Mouse (Mus musculus) midbrain, embryonic 13.5 days (tissue): ENCODE data around the gene Tekt1. TPM values are rescaled to one million over a fixed set of nuclear protein-coding genes. Genes with fewer than 3 reads are reported as not detected.

ENCODE experiments used
- ATAC-seq: fragments of 200-750 bp; cut with Nextera tagmentation; 2 replicates; pipeline ENCODE4 v1.8.0; 2017; ENCODE audit warnings: mild to moderate bottlenecking, moderate TSS enrichment, moderate library complexity
- H3K27ac ChIP-seq: fragments of 300-500 bp; sonication (generic); 2 replicates; pipeline ENCODE4 v1.5.1; 2015; ENCODE audit warnings: inconsistent platforms, mild to moderate bottlenecking, moderate library complexity
- H3K27me3 ChIP-seq: fragments of 300-500 bp; sonication (generic); 2 replicates; pipeline ENCODE4 v1.6.1; 2015; ENCODE audit warnings: mild to moderate bottlenecking, inconsistent platforms
- H3K36me3 ChIP-seq: fragments of 300-500 bp; sonication (generic); 2 replicates; pipeline ENCODE4 v1.6.1; 2015; ENCODE audit warnings: mild to moderate bottlenecking, inconsistent platforms
- H3K4me1 ChIP-seq: fragments of 300-500 bp; sonication (generic); replicated peaks from 2 replicates; pipeline ENCODE4 v1.6.1; 2015; ENCODE audit warnings: inconsistent platforms
- H3K4me2 ChIP-seq: fragments of 300-500 bp; sonication (generic); replicated peaks from 2 replicates; pipeline ENCODE4 v1.6.1; 2015; ENCODE audit warnings: moderate library complexity, mild to moderate bottlenecking, inconsistent platforms
- H3K4me3 ChIP-seq: fragments of 300-500 bp; sonication (generic); replicated peaks from 2 replicates; pipeline ENCODE4 v1.5.1; 2015; ENCODE audit warnings: mild to moderate bottlenecking, inconsistent platforms
- H3K9ac ChIP-seq: fragments of 300-500 bp; sonication (generic); replicated peaks from 2 replicates; pipeline ENCODE4 v1.6.1; 2015; ENCODE audit warnings: mild to moderate bottlenecking, inconsistent platforms
- H3K9me3 ChIP-seq: fragments of 300-500 bp; sonication (generic); 2 replicates; pipeline ENCODE4 v1.6.1; 2016; ENCODE audit warnings: mild to moderate bottlenecking, inconsistent platforms
- WGBS: fragments of 180-500 bp; shearing (Covaris S2); methylation state at CpG from one replicate; pipeline ENCODE4 v1.1.7; 2015; 5-methylcytosine and 5-hydroxymethylcytosine counted together
- polyA plus RNA-seq: library from polyadenylated mRNA; unstranded; fragments of >200 nt; fragmentation: Nextera tagmentation; extraction: Ambion mirVana; gene quantifications from 2 replicates; pipeline ENCODE4 v1.2.1, GENCODE M21; 2015

The Tekt1 gene
- polyA plus RNA-seq, 1 experiment from 2014 or later = 6.8 TPM

DNA sequence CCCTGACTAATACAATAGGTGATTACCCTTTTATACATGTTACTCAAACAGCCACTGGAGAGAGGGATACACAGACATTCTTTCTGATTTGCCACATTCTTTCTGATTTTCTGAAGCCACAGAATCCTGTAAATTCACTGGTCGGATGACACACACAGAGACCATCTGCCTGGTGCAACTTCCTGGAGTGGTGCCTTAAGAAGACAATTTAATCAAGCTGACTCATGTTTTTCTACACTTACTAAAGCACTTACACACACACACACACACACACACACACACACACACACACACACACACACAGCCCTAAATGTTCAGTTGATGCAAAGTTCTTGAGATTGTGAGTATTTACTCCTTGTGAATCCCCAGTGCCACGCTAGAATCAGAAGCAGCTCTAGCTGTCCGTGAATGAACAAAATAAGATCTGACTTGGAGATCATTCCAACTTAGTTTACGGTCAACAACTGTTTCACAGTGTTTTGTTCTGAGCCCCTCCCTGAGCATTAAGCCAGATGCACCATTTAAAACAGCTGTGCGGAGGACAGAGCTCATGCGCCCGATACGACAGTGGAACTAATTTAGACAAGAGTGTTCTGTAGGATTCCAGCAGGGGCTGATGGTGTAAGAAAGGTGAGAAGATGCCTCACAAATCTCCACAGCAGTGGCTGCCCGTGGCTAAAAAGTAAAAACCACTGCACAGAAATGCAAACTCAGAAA, 29.1 kb downstream of the Tekt1 start:
- Histone ChIP-seq H3K4me3 (no peak overlapping the region), H3K9ac (no peak overlapping the region), H3K27me3 (no peaks in the 10 kb centered on the region), H3K27ac (no peak overlapping the region), H3K4me2 (no peak overlapping the region), H3K9me3 (no peaks in the 10 kb centered on the region), H3K4me1 (peaks cover 1% of the 10 kb centered on the region), H3K36me3 (no peaks in the 10 kb centered on the region)
- 61% methylated on average over 9 of the region's 9 CpGs for WGBS
- ATAC-seq = no peak

DNA sequence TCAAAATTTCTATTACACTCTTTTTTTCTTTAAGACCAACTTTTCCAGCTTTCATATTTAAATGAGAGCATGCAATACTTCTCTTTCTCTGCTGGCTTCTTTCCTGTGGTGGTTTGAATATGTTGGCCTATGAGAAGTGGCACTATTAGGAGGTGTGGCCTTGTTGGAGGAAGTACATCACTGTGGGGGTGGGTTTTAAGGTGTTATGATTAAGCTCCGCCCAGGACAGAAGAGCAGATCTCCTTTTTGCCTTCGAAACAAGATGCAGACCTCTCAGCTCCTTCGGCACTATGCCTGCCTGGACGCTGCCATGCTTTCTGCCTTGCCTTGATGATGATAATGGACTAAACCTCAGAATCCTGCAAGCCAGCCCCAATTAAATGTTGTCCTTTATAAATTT, 36.5 kb downstream of the Tekt1 start:
- Histone ChIP-seq H3K27ac (no peak overlapping the region), H3K4me2 (no peak overlapping the region), H3K27me3 (no peaks in the 10 kb centered on the region), H3K9me3 (no peaks in the 10 kb centered on the region), H3K4me1 (no peaks in the 10 kb centered on the region), H3K9ac (no peak overlapping the region), H3K4me3 (no peak overlapping the region), H3K36me3 (no peaks in the 10 kb centered on the region)
- no peak for ATAC-seq
- WGBS = 85% methylated on average over 4 of the region's 4 CpGs

DNA sequence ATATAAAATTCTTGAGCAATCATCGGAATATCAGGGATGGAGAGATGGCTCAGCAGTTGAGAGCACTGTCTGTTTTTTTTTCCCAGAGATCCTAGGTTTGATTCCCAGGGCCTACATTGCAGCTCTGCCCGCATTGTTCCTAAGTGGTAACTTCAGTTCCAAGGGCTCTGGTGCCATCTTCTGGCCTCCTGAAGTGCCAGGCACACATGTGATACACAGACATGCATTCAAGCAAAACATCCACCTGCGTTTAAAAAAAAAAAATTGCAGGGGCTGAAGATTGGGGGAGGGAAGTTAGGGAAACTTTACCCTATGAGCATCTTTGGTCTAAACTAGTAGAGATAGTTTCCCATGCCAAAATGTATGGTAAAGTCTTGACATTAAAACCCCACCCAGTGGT, 37.8 kb downstream of the Tekt1 start:
- ATAC-seq = no peak
- WGBS = 71% methylated on average over 3 of the region's 3 CpGs
- H3K27ac ChIP-seq = no peak overlapping the region
- no peaks in the 10 kb centered on the region for H3K9me3 ChIP-seq
- no peaks in the 10 kb centered on the region for H3K4me1 ChIP-seq
- no peak overlapping the region for H3K4me3 ChIP-seq
- H3K4me2 ChIP-seq = no peak overlapping the region
- H3K27me3 ChIP-seq = no peaks in the 10 kb centered on the region
- H3K36me3 ChIP-seq = no peaks in the 10 kb centered on the region
- no peak overlapping the region for H3K9ac ChIP-seq

DNA sequence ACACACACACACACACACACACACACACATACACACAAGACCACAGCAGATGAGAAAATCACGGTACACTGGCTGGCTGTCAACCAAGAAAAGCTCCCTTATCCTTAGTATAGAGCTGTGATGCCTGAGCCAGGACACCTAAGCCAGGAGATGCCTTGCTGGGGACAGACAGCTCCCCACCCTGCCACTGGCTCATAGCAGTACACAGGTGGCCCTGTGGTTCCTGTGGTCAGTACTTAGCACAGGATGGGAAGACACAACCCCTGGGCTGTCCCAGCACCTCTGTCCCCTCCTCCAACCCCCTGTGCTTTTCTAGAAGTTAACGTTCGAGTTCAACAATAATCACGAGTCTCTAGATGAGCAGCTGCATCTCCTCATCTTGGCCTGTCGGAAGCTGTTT, 44.2 kb downstream of the Tekt1 start:
- no peak overlapping the region for H3K4me2 ChIP-seq
- ATAC-seq = no peak
- 89% methylated on average over 5 of the region's 5 CpGs for WGBS
- H3K4me1 ChIP-seq = peaks cover 3% of the 10 kb centered on the region; the same call in 1 of the 2 replicates
- H3K4me3 ChIP-seq = no peak overlapping the region
- no peak overlapping the region for H3K9ac ChIP-seq
- no peak overlapping the region for H3K27ac ChIP-seq
- H3K36me3 ChIP-seq = no peaks in the 10 kb centered on the region
- H3K27me3 ChIP-seq = peaks cover 26% of the 10 kb centered on the region
- H3K9me3 ChIP-seq = no peaks in the 10 kb centered on the region

DNA sequence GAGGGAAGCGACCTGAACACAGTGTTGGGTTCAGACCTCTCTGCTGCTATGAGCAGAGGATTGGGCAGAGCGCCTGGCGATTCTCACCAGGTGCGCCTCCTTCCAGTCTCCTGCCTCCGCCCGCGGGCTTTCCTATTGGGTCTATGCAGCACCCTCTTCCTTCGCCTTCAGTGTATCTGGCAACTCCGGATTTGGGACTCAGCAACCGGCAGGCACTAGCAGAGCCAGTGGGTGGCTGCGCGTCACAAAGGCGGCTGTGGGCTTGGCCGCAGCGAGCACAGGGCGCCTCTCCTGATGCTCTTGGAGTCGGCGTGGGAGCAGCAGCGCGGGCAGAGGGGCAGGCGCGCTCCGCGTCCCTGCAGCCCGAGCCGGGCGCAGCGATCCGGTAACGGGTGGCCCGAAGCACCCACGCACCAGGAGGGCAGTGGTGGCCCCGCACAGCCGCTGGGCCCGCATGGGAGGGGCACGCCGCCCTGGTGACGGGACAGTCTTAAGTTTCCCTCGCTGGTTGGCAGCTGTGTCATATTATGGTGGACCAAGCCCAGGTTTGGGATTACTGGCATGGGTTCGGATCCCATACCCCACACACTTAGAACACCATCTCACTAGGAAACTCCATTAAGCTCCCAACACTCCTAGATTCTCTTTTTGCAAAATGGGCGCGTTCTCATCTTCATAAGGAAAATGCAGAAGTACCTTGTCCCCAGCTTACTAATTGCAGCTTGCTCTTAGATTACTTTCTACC, 47.9 kb downstream of the Tekt1 start, which contains the start of gene Fbxo39:
Fbxo39 (plus strand) TSS at position 294 of the 745 bp plus-strand sequence.
- ATAC-seq = no peak
- 10% methylated on average over 42 of the region's 42 CpGs for WGBS
- H3K9me3 ChIP-seq = no peaks in the 10 kb centered on the region

DNA sequence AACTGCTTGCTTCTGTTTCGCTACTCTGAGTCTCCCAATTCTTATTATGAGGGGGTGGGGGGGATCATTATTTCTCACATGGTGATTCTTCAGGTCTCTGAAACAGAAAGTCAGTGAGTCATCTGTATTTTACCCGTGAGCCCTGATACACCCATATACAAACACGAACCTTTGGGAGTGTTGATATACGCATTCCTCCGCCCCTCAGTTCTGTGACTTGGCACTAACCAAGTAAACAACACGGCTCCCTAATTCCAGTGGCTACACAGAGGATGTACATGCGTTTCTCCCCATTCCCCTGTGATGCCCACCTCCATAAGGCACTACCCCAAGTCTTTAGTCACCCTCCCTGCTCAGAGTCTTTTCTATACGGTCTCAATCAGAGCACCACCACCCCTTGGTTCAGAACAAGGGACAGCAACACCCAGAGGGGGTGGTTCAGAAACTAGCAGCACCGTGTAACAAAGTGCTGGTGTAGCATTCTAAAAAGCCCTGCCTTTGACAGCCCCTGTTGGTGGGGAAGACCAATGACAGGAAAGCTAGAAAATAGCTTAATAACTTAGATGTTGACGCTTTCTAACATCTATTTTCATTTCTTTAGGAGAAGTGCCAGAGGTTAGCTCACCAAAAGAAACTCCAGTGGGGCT, 50.8 kb downstream of the Tekt1 start:
- Histone ChIP-seq H3K36me3 (no peaks in the 10 kb centered on the region), H3K4me1 (peaks cover 3% of the 10 kb centered on the region; the same call in 1 of the 2 replicates), H3K9ac (no peak overlapping the region), H3K9me3 (no peaks in the 10 kb centered on the region), H3K27me3 (peaks cover 28% of the 10 kb centered on the region), H3K27ac (no peak overlapping the region), H3K4me2 (no peak overlapping the region), H3K4me3 (no peak overlapping the region)
- no peak for ATAC-seq
- WGBS = 87% methylated on average over 10 of the region's 10 CpGs

More for the DNA sequence above, 47.9 kb downstream of the Tekt1 start, which contains the start of gene Fbxo39:
- no peak within 1 kb of the TSS for H3K27ac ChIP-seq
- H3K4me3 ChIP-seq = peak within 1 kb of the TSS; percentile 34
- peaks cover 3% of the 10 kb centered on the region; the same call in 1 of the 2 replicates for H3K4me1 ChIP-seq
- peak within 1 kb of the TSS; percentile 54 for H3K4me2 ChIP-seq
- peak within 1 kb of the TSS; percentile 19 for H3K9ac ChIP-seq
- no peaks in the 10 kb centered on the region for H3K36me3 ChIP-seq
- peaks cover 28% of the 10 kb centered on the region for H3K27me3 ChIP-seq

DNA sequence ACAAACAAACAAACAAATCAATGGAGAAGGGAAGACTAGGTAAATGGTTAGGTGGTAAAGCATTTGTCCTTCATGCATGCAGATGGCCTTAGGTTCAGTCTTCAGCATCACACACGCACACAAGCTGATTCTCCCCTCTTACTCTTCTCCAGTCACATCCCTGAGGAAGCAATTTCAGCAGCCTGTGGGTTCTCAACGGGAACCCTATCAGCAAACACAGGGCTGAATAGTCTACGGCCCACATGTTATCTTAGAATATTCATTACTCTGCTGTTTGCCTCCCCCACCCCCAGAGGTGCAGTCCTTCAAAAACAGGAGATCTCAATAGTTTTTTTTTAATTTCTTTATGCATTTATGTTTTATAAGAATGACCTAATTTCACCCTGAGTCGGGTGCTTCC, 51.8 kb downstream of the Tekt1 start:
- Histone ChIP-seq H3K9ac (no peak overlapping the region), H3K27me3 (peaks cover 26% of the 10 kb centered on the region), H3K4me2 (no peak overlapping the region), H3K27ac (no peak overlapping the region), H3K9me3 (no peaks in the 10 kb centered on the region), H3K36me3 (no peaks in the 10 kb centered on the region), H3K4me1 (peaks cover 3% of the 10 kb centered on the region; the same call in 1 of the 2 replicates), H3K4me3 (no peak overlapping the region)
- ATAC-seq = no peak
- 80% methylated on average over 4 of the region's 4 CpGs for WGBS

DNA sequence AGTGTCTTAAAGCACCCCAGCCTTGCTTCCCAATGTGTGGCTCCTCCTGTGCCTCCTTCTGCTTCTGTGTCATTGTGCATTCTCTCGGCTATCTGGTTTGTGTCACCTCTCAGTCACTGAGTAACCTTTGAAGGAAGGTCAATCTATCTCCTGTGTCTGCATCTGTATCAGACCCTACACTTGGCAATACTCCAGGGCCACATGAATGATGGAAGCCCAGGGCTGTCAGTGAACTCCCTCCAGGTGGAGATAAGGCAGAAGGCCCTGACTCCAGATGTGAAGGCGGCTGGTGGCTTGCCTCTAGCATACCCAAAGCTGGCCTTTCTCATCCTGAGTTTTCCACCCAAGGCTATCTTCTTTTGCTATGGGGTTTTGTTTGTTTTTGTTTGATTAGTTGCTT, 53.3 kb downstream of the Tekt1 start:
- Histone ChIP-seq H3K27me3 (peaks cover 11% of the 10 kb centered on the region), H3K27ac (no peak overlapping the region), H3K9ac (no peak overlapping the region), H3K4me3 (no peak overlapping the region), H3K9me3 (no peaks in the 10 kb centered on the region), H3K4me1 (no peaks in the 10 kb centered on the region), H3K36me3 (no peaks in the 10 kb centered on the region), H3K4me2 (no peak overlapping the region)
- no peak for ATAC-seq
- 70% methylated on average over 2 of the region's 2 CpGs for WGBS

DNA sequence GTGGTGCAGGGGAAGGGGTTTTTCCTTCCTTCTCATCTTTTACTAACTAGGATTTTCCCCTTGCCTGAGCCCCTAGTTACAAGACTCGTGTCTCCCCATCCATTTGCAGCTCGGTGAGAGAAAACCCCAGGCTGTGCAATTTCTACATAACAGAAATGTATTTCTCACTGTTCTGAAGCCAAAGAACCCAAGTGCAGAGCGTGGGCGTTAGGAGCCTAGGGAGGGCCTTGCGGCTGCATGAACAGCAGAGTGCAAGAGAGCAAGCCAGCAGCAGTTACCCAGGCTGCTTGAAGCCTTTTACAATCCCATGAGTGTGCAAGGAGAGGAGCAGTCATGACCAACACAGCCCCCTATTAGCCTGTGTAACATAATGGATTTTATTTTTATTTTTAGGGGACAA, 54.8 kb downstream of the Tekt1 start:
- 0 out of 2 replicates have a peak, but pooled peaks cover under 1% of the 10 kb centered on the region for H3K27me3 ChIP-seq
- WGBS = 87% methylated on average over 5 of the region's 5 CpGs
- no peaks in the 10 kb centered on the region for H3K4me1 ChIP-seq
- no peak overlapping the region for H3K4me3 ChIP-seq
- H3K27ac ChIP-seq = no peak overlapping the region
- no peaks in the 10 kb centered on the region for H3K9me3 ChIP-seq
- H3K9ac ChIP-seq = no peak overlapping the region
- no peak for ATAC-seq
- no peak overlapping the region for H3K4me2 ChIP-seq
- no peaks in the 10 kb centered on the region for H3K36me3 ChIP-seq

DNA sequence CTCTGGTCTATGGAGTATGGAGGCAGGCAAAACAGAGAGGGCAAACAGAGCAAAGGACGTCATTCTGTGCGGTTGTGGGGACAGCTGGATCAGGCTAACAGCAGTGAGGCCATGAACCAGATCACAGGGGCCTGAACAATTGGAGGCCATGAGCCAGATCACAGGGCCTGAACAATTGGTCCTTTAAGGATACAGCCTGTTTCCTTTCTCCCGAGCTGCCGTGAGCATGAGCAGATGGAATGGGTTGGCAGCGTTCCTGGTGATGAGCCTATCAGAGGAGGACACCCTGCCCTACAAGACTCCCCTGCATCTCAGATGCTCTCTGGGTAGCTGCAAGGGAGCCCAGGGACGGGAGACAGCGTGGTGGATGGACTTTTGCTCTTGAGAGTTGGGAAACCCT, 60.0 kb downstream of the Tekt1 start:
- H3K4me1 ChIP-seq = no peaks in the 10 kb centered on the region
- ATAC-seq = no peak
- H3K4me2 ChIP-seq = no peak overlapping the region
- no peaks in the 10 kb centered on the region for H3K9me3 ChIP-seq
- WGBS = 80% methylated on average over 7 of the region's 7 CpGs
- H3K27me3 ChIP-seq = no peaks in the 10 kb centered on the region
- H3K27ac ChIP-seq = no peak overlapping the region
- H3K4me3 ChIP-seq = no peak overlapping the region
- no peak overlapping the region for H3K9ac ChIP-seq
- H3K36me3 ChIP-seq = no peaks in the 10 kb centered on the region

DNA sequence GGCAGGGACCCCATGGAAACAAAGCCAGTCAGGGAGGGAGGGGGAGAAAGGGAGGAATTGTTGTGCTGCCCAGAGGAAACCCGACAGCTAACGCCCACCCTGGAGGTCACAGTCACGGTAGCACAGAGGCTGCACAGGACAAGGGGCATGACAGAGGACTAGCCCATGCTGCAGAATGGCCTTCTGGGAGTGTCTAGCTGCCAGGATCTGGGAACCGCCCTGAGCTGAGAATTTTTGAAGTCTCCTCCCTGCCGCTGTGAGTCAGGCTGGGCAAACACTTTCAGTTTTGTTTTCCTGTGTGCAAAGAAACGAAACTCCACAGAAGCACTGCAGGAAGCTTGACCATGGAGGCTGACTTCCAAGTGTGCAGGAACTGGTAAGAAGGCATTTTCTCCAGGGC, 60.9 kb downstream of the Tekt1 start, which contains the start of gene Xaf1:
Xaf1 (plus strand) TSS at position 296 of the 400 bp plus-strand sequence.
- H3K9me3 ChIP-seq = no peaks in the 10 kb centered on the region
- H3K27ac ChIP-seq = no peak within 1 kb of the TSS
- H3K36me3 ChIP-seq = no peaks in the 10 kb centered on the region
- WGBS = 25% methylated on average over 6 of the region's 6 CpGs
- no peak within 1 kb of the TSS for H3K4me3 ChIP-seq
- no peak within 1 kb of the TSS for H3K4me2 ChIP-seq
- H3K4me1 ChIP-seq = no peaks in the 10 kb centered on the region
- ATAC-seq = no peak
- H3K9ac ChIP-seq = no peak within 1 kb of the TSS
- no peaks in the 10 kb centered on the region for H3K27me3 ChIP-seq
